Mouse (Mus musculus): ENCODE measurements around the gene Tmem184b.

DNA sequence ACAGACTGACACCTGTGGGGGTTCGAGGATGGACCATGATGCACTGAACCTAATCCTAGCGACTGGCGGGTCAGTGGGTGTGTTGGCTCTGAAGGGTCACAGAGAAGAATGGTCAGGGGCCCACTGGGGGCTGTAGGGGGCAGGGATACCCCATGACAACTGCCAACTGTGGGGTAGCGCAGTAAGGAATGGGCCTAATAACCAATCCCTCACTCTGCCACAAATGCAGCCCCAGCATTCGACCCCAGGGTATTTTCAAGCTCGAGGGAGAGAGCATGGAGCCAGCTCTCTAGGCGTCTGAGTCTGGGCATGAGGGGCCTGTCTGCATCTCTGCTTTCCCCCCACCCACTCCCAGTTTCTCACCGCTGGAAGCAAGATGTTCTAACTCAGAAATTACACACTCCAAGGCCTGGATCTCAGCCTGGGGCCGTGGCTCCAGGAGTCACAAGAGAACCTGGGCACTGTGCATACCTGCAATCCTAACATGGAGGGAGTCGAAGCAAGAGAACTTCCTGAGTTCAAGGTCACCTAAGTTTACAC, 27.2 kb upstream of the Tmem184b start:
- TF ChIP-seq CTCF (IDR thresholded peaks at IDR 0.05; ENCODE audit: extremely low read depth, insufficient read length, insufficient replicate concordance, low read depth, low read length) (no peak), POLR2A (IDR thresholded peaks at IDR 0.05; ENCODE audit: low read depth, low read length) (no peak)

Data from small intestine, adult 2 months (tissue).